Mouse (Mus musculus) olfactory bulb, adult 2 months (tissue): Measurements from ENCODE around the gene Tmem273.

Experiments
- CTCF ChIP-seq: fragments of 200-500 bp; IDR thresholded peaks from 2 replicates; pipeline ENCODE4 v1.5.1; 2012; ENCODE audit warnings: low read depth, mild to moderate bottlenecking, low read length, moderate library complexity; ENCODE audit not compliant: insufficient read depth
- POLR2A ChIP-seq: fragments of 200-500 bp; IDR thresholded peaks from 2 replicates; pipeline ENCODE4 v1.6.1; 2012; ENCODE audit warnings: mild to moderate bottlenecking, low read depth, low read length, moderate library complexity; ENCODE audit not compliant: insufficient read depth

DNA sequence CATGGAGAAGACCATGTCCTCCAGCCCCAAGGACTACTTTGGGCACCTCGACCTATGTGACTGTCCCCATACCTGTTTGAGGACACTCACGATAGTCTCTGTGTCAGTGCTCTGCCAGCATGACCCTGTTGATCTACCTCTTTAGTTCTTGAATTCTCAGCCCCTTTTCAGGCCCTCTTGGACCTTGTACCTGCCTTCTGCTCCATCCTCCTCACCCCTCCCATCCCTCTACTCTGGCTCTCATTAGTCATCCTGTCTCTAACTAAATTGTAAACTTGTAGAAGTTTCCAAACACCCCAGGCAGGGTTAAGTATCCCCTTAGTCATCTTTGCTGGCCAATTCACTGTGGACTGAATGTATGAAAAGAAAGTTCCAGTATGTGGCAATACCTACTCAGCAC is 12.0 kb downstream of the Tmem273 start:
- no peak for TF ChIP-seq POLR2A
- no peak for TF ChIP-seq CTCF
